Mouse (Mus musculus) c-Kit-positive CD71-positive TER-119-positive erythroid progenitor cells, embryonic 14.5 days (primary cell): ENCODE data around the gene Ctnna2.

Source experiments
- DNase-seq: peaks from one replicate; pipeline ENCODE4 v3.0.0-alpha.2; 2013; ENCODE audit warnings: low spot score

Gene Ctnna2

DNA sequence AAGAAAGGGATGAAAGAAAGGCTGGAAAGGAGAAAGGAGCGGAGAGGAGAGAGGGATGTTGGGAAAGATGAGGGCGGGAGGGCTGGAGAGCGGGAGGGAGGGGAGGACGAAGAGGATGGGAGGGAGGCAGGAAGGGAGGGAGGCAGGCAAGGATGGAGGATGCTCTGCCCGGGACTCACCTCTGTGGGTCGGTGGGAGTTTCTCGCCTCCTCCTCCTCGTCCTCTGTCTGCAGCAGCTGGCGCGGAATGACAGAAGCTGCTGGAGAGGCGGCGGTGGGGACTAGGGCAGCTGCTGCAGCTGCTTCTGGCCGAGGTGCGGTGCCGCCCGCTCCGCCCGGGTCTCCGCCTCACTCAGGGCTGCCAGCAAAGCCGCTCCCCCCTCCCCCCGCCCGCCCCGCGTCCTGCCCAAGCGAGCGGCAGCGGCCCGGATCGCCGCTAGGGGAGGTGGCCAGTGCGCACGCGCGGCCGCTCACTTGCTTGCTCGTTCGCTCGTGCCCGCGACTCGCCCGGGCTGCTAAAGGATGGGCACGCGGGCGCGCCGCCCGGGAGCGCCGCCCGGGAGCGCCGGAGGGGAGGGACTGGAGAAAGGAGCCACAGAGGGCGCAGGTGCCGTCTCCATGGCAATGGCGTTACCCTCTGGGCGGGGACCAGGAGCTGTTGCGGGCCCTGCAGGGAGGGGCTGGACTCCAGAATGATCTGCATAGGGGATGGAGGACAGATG, at the start of gene Ctnna2:
TSS of gene Ctnna2 (minus strand) at position 459 of the 721 bp plus-strand sequence.
- no peak for DNase-seq

- DNase-seq = no peak
Measured at GRCm38 (mm10) chr6:77980137-77981052, 896 bp upstream of the Ctnna2 start.

DNA sequence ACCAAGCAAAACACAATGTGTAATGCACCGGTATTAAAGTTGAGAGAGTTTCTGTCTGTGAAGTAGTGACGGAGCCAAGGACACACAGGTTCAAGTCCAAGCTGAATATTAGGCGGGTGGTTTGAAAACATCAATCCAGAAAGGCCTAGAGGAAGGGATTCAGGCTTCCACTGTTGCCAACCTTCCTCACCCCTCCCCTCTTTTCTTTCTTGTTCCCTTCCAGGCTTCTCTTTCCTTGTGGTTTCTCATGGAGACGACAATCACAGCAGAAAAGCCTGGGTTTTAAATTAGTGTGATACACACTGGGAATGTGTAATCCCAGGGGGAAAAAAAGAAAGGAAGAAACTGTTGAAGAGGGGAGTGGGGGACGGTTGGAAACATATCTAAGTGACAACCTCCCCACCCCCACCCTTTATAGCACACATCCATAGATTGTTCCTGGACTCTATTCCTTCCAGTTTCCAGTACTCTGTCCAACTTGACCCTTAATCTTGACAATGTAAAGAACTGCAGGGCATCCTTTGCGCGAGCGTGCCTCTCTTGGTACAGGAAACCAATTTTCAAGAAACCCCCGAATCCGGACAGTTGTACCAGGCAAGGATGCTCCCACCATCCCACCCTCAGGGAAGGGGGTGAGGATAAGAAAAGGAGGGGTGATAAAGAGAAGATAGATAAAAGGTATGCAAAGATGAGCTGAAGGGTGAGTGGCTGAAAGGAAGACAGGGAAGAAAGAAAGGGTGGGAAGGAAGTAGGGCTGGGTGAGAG, 841 bp downstream of the Ctnna2 start:
- DNase-seq = no peak

GRCm38 (mm10) chr6:77970545-77971242, 8.8 kb downstream of the Ctnna2 start:
- DNase-seq = no peak

DNA sequence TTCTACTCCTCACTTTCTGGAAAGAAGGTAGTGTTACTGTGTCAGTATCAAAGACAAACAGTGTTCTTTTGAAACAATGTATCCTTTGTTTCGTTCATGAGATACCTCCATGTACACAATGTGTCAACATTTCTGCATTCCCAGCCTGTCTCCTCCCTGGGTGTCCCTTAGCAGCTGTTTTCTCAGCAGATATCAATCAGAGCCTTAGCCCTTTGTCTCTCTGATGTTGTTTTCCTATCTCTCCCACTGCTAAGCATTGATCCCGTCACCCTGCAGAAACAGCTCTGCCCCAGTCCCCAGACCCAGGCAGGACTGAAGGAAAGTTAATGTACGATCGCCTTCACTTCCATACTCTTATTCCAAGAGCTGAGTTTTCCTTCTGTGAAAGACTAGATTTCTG, 9.7 kb downstream of the Ctnna2 start:
- DNase-seq = no peak

DNA sequence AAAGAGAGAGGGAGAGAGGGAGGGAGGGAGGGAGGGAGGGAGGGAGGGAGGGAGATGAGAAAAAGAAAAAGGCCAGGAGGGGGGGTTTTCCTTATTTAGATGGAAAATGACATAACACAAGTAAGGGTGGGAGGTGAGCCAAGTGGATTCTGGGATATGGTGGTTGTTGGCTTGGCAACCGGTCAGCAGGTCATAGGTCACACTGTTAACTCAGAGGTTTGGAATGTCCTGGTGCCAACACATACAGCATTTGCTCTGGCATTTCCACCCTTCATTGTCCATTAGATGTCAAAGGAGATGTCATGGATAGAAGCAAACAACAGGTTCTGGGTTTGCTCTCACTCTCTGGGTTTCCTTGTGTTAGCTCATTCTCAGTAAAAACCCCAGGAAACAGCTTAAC, 17.5 kb downstream of the Ctnna2 start:
- DNase-seq = no peak

GRCm38 (mm10) chr6:77951276-77951675, 28.2 kb downstream of the Ctnna2 start:
- DNase-seq = no peak

DNA sequence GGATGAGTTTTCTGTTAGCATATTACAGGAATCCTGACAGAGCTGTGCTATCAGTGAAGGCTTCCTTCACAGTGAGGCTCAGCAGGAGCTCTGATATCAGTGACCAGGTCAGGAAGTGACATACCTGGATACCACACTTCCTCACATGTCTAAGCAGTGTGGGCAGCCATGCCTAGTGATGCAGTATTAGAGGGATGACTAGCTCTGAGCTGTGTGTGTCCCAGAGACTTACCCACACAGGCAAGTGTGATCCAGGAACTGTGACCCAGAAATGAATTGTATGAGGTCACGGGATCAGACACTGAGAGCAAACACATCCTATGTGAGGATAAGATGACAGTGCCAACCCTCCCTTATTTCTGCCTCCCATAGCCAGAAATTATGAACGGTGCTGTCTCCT, 28.8 kb downstream of the Ctnna2 start:
- no peak for DNase-seq

DNA sequence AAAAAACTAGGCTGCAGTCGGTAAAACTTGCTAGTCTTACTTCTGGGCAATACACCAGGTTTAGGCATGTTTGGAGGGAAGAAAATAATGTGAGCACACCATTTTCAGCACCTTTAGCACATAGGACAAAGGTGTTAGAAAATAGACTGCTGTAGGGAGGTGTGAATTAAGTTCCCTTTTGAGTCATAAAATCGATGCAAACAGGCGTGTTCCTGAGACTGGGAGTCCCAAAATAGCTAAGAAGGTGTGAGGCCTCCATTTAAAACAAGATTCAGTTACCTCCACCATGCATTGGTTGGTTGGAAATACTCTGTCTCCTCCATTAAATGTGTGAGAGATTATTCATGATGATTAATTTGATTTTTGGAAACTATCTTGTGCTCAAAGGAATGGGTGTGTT, 50.1 kb downstream of the Ctnna2 start:
- DNase-seq = no peak

DNA sequence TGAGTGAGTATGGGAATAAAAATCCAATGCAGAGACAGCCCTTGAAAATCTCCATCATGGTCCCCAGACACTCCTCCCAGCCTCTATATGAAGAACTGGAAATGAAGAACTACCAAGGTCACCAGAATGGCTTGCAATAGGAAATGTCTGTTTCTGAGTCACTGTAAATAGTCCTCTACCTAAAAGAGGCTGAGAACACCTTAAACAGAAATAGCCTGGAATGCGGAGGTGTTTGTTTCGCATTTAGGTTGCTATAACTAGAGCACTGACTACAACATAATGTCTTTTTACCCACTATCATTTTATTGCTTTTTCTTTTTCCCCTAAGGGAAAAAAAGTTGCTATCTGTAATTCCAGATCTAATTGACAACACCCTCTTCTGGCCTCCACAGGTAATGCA, 106.3 kb downstream of the Ctnna2 start:
- no peak for DNase-seq

GRCm38 (mm10) chr6:77869313-77869712, 110.2 kb downstream of the Ctnna2 start:
- DNase-seq = no peak

GRCm38 (mm10) chr6:77868119-77868518, 111.4 kb downstream of the Ctnna2 start:
- no peak for DNase-seq

DNA sequence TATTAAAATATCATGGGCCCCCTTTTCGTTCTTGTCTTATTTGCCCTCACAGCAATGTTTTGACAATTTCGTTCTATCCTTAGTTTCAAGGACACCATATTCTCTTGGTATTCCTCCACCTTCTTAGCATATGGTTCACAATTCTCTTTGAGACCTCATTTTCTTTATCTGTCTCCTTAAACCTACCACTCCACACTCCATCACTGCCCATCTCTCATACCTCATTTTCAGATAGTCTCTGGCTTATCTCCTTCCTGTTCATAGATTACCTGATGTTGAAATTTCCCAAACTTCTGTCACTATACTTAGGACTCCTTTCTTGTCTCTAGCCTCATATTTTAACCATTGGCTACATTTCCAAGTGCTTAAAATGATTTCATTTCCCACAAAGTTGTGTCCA, 116.1 kb downstream of the Ctnna2 start:
- DNase-seq = no peak

- no peak for DNase-seq
Measured at GRCm38 (mm10) chr6:77862781-77863180, 116.7 kb downstream of the Ctnna2 start.

DNA sequence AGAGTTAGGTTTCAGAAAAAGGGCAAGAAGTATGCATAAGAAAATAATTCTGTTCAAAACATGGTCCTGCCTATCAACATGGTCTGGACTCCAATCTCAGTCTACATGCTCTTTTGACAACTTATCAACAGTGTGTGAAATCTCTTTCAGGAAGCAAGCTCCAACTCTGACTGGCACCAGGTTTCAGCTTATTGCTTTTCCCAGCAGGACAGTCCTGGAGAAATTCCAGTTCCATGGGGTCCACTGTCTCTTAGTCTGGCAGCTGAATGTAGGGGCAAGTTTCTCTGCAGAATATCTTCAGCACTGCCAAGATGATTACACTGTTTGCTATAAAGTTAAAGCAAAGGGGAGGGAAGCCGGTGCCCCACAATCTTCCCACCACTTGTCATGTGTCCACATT, 130.1 kb downstream of the Ctnna2 start:
- no peak for DNase-seq

- DNase-seq = no peak
Measured at GRCm38 (mm10) chr6:77848796-77849195, 130.7 kb downstream of the Ctnna2 start.

- no peak for DNase-seq
Measured at GRCm38 (mm10) chr6:77847651-77848050, 131.8 kb downstream of the Ctnna2 start.

DNA sequence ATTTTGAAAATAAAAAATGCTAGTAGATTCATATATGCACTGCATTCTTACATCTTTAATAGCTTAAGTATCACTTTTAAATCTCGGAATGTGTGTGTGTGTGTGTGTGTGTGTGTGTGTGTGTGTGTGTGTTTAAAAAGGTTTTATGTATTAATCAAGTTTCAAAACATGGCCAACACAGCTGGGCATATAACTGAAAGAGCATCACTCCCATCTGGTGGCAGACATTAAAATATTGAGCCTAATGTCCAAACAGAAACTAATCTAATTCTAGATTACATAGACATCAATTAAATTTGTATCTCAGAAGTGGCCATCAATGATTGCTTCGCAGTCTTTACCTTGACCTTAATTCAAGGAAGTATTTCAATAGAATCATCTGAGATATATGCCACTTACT, 140.4 kb downstream of the Ctnna2 start:
- no peak for DNase-seq

GRCm38 (mm10) chr6:77838653-77839052, 140.8 kb downstream of the Ctnna2 start:
- no peak for DNase-seq

DNA sequence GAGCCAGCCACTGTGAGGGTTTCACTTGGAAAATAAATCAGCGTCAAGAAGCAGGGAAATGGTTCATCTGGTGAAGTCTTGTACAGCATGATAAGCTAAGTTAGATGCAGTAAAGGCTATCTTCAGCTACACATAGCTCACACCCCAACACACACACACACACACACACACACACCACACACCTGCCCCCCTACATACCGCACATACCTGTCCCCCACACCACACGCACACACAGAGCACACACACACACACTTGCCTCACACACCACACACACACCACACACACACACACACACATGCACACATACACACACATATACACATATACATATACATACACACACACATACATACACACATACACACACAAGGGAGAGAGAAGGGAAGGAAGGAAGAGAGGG, 142.0 kb downstream of the Ctnna2 start:
- no peak for DNase-seq

DNA sequence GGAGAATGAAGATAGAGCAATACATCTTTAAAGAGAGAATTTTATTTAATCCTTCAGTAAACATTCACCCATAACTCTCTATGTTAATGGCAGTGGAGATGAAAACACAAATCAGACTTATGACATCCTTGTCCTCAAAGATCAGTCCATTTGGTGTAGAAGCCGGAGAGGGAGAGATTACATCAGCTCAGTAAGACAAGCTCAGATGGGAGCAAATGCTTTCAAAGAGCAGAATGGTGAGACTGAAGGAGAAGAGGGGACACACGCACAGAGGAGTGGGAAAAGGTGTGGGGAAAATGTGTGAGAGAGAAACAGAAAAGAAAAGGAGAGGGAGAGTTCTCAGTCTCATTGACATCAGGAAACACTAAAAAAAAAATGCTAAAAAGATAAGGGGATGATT, 144.8 kb downstream of the Ctnna2 start:
- no peak for DNase-seq

- no peak for DNase-seq
Measured at GRCm38 (mm10) chr6:77827526-77827925, 152.0 kb downstream of the Ctnna2 start.
